Mouse (Mus musculus) heart, postnatal 0 days (tissue): ENCODE data around the gene Nol4l. TPM values are rescaled to one million over a fixed set of nuclear protein-coding genes. Genes with fewer than 3 reads are reported as not detected.

ENCODE experiments used
- ATAC-seq: fragments of 200-750 bp; cut with Nextera tagmentation; 2 replicates; pipeline ENCODE4 v1.8.0; 2017; ENCODE audit warnings: low read depth, moderate number of reproducible peaks, moderate library complexity; ENCODE audit not compliant: insufficient read depth
- DNase-seq: peaks from one replicate; pipeline ENCODE4 v3.0.0-alpha.2; 2016; ENCODE audit warnings: low spot score
- H3K27ac ChIP-seq: fragments of 300-500 bp; sonication (generic); 2 replicates; pipeline ENCODE4 v1.5.1; 2014; ENCODE audit warnings: low read depth, mild to moderate bottlenecking
- H3K27me3 ChIP-seq: fragments of 300-500 bp; sonication (generic); 2 replicates; pipeline ENCODE4 v1.6.1; 2014; ENCODE audit warnings: low read length, mixed read lengths; ENCODE audit not compliant: control insufficient read depth, insufficient read depth
- H3K36me3 ChIP-seq: fragments of 300-500 bp; sonication (generic); replicated peaks from 2 replicates; pipeline ENCODE4 v1.6.1; 2014; ENCODE audit warnings: low read length, mixed read lengths; ENCODE audit not compliant: control insufficient read depth, insufficient read depth
- H3K4me1 ChIP-seq: fragments of 300-500 bp; sonication (generic); 2 replicates; pipeline ENCODE4 v1.6.1; 2014; ENCODE audit warnings: antibody characterized with exemption; ENCODE audit not compliant: control insufficient read depth, insufficient read depth
- H3K4me2 ChIP-seq: fragments of 300-500 bp; sonication (generic); 2 replicates; pipeline ENCODE4 v1.6.1; 2014; ENCODE audit warnings: low read depth, mild to moderate bottlenecking, low read length, moderate library complexity
- H3K4me3 ChIP-seq: fragments of 300-500 bp; sonication (generic); 2 replicates; pipeline ENCODE4 v1.5.1; 2014; ENCODE audit warnings: low read depth, low read length
- H3K9ac ChIP-seq: fragments of 300-500 bp; sonication (generic); replicated peaks from 2 replicates; pipeline ENCODE4 v1.6.1; 2014; ENCODE audit warnings: low read depth, low read length, mixed read lengths
- H3K9me3 ChIP-seq: fragments of 300-500 bp; sonication (generic); replicated peaks from 2 replicates; pipeline ENCODE4 v1.6.1; 2016; ENCODE audit warnings: low read length; ENCODE audit not compliant: control insufficient read depth
- CTCF ChIP-seq: IDR thresholded peaks from 2 replicates; pipeline ENCODE4 v1.5.1; 2016; ENCODE audit warnings: antibody characterized with exemption, control low read depth, low read depth
- EP300 ChIP-seq: IDR thresholded peaks from 2 replicates; pipeline ENCODE4 v1.6.1; 2016; ENCODE audit warnings: antibody characterized with exemption, low read depth
- WGBS: fragments of 180-500 bp; shearing (Covaris S2); extraction: QIAGEN DNeasy Blood & Tissue Kit; methylation state at CpG from one replicate; pipeline ENCODE4 v1.1.7; 2014; 5-methylcytosine and 5-hydroxymethylcytosine counted together
- polyA plus RNA-seq: library from polyadenylated mRNA; unstranded; fragments of >200 nt; fragmentation: Nextera tagmentation; extraction: Ambion mirVana; gene quantifications from 2 replicates; pipeline ENCODE4 v1.2.1, GENCODE M21; 2015
- total RNA-seq: library from RNA; depleted of rRNA; stranded (reverse); fragments of >200 nt; gene quantifications from 2 replicates; pipeline ENCODE4 v1.2.3, GENCODE M21; 2014; ENCODE audit warnings: low replicate concordance

Nol4l gene
- total and polyA plus RNA-seq, 2 experiments from 2014 or later = 4.3 to 13.1 TPM

- no peak for DNase-seq
- H3K4me2 ChIP-seq = no peak overlapping the region
- 76% methylated on average over 9 of the region's 9 CpGs for WGBS
- no peak overlapping the region for H3K4me3 ChIP-seq
- H3K9me3 ChIP-seq = no peaks in the 10 kb centered on the region
- peaks cover 46% of the 10 kb centered on the region for H3K4me1 ChIP-seq
- peak overlapping the region; percentile 23; the same call in 1 of the 2 replicates for H3K27ac ChIP-seq
- H3K36me3 ChIP-seq = no peaks in the 10 kb centered on the region; the same call in 1 of the 2 replicates
- no peak for ATAC-seq
- H3K27me3 ChIP-seq = no peaks in the 10 kb centered on the region
- H3K9ac ChIP-seq = no peak overlapping the region
- TF ChIP-seq EP300 (no peak), CTCF (no peak)
These were observed 103.6 kb downstream of the Nol4l start for GRCm38 (mm10) chr2:153425998-153426670.

GRCm38 (mm10) chr2:153425124-153425844 lies 104.5 kb downstream of the Nol4l start:
- H3K27ac ChIP-seq = peak overlapping the region; percentile 23
- 79% methylated on average over 4 of the region's 4 CpGs for WGBS
- no peaks in the 10 kb centered on the region for H3K27me3 ChIP-seq
- H3K4me3 ChIP-seq = no peak overlapping the region
- peaks cover 5% of the 10 kb centered on the region for H3K36me3 ChIP-seq
- no peak for TF ChIP-seq CTCF
- no peak for TF ChIP-seq EP300
- no peak overlapping the region for H3K9ac ChIP-seq
- no peak for DNase-seq
- ATAC-seq = peak; percentile 65
- H3K4me2 ChIP-seq = no peak overlapping the region
- peaks cover 46% of the 10 kb centered on the region for H3K4me1 ChIP-seq
- H3K9me3 ChIP-seq = no peaks in the 10 kb centered on the region

GRCm38 (mm10) chr2:153424557-153424956 lies 105.2 kb downstream of the Nol4l start:
- 72% methylated on average over 8 of the region's 8 CpGs for WGBS
- Histone ChIP-seq H3K4me3 (no peak overlapping the region), H3K36me3 (peaks cover 12% of the 10 kb centered on the region), H3K4me2 (no peak overlapping the region), H3K9ac (no peak overlapping the region), H3K27ac (no peak overlapping the region), H3K9me3 (no peaks in the 10 kb centered on the region), H3K4me1 (peaks cover 46% of the 10 kb centered on the region), H3K27me3 (no peaks in the 10 kb centered on the region)
- DNase-seq = no peak
- no peak for ATAC-seq
- no peak for TF ChIP-seq CTCF
- no peak for TF ChIP-seq EP300

GRCm38 (mm10) chr2:153423113-153423512 lies 106.7 kb downstream of the Nol4l start:
- no peak overlapping the region for H3K4me2 ChIP-seq
- no peak overlapping the region for H3K4me3 ChIP-seq
- H3K9ac ChIP-seq = no peak overlapping the region
- H3K27me3 ChIP-seq = no peaks in the 10 kb centered on the region
- TF ChIP-seq CTCF = no peak
- peaks cover 41% of the 10 kb centered on the region for H3K4me1 ChIP-seq
- H3K36me3 ChIP-seq = peaks cover 25% of the 10 kb centered on the region
- no peaks in the 10 kb centered on the region for H3K9me3 ChIP-seq
- peak overlapping the region; percentile 58 for H3K27ac ChIP-seq
- ATAC-seq (peak; percentile 51), DNase-seq (no peak)
- 48% methylated on average over 3 of the region's 3 CpGs for WGBS

- whole genome bisulfite sequencing = 61% methylated on average over 5 of the region's 5 CpGs
These were observed 107.7 kb downstream of the Nol4l start for GRCm38 (mm10) chr2:153422051-153422450.

More at GRCm38 (mm10) chr2:153422051-153422450, 107.7 kb downstream of the Nol4l start:
- Histone ChIP-seq H3K4me3 (no peak overlapping the region), H3K9ac (no peak overlapping the region), H3K27ac (no peak overlapping the region), H3K4me2 (no peak overlapping the region), H3K4me1 (peaks cover 37% of the 10 kb centered on the region), H3K36me3 (peaks cover 35% of the 10 kb centered on the region), H3K9me3 (no peaks in the 10 kb centered on the region), H3K27me3 (no peaks in the 10 kb centered on the region)
- ATAC-seq = no peak
- no peak for DNase-seq
- TF ChIP-seq EP300 (no peak), CTCF (no peak)
